Mouse (Mus musculus) CD4-positive, CD25-positive, alpha-beta regulatory T cell, adult 4 months (primary cell): ENCODE measurements around the gene Cytl1. TPM values are rescaled to one million over a fixed set of nuclear protein-coding genes. Genes with fewer than 3 reads are reported as not detected.

ENCODE experiments used
- ATAC-seq: one replicate; pipeline ENCODE4 v1.8.0; 2017
- polyA plus RNA-seq, 2 experiments: library from polyadenylated mRNA; unstranded; fragments of 100-300 nt; shearing (Covaris generic); gene quantifications; one replicate each; pipeline ENCODE4 v1.2.1; 2017

Gene Cytl1
- polyA plus RNA-seq, 2 experiments from 2014 or later, result not detected

DNA sequence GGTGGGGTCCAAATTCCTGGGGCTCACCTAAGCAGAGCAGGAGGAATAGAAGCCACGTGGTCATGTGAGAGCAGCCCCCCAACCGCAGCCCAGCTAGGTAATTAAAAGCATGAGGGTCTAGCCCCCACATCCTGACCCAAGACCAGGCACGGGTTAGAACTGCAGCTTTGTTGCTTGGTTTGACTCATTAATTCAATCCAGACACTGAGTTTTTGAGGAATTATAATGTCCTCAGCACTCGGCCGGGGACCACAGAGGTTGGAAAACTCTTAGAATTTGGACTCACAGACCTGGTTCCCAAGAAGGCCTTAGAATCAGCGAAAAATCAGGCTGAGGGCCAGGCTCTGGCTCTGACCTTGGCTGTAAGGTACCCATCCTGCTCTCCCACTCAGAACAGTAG, 35.6 kb downstream of the Cytl1 start:
- ATAC-seq, result no peak

DNA sequence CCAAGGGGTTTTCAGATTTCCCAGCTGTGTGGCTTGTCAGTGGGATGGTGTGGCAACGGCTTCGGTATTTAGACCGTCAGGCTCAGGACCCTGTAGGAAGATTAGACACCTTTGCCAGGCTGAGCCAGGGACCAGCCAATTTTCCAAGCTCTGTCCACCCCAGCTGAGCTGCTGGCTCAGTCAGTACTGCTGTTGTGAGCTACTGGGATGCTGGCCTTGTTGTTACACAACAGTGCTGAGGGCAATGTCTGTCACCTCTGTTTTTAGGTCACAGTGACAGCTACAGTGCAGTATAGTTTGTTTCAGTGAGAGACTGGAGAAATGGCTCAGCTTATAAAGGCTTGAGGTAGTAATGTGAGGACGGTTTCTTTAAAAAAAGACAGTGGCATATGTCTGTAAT, 38.7 kb downstream of the Cytl1 start:
- ATAC-seq, result no peak

DNA sequence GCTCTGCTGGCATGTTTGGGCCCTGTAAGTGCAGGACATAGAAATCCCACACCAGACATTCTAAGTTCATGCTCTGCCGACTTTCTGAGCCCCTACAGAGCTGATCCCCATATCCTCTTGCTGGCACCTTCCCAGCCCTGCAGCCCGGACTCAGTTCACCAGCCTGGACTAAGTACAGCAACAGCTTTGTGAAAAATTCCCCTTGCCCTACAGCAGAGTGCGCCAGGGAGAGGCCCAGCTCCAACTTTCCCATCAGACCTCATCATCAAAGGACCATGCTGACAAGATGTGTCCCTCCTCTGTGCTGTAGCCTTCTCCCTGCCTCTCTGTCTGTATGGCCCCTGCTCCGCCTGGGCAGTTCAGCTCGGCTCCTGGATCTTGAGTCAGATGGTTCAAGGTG, 40.4 kb downstream of the Cytl1 start:
- no peak for ATAC-seq

DNA sequence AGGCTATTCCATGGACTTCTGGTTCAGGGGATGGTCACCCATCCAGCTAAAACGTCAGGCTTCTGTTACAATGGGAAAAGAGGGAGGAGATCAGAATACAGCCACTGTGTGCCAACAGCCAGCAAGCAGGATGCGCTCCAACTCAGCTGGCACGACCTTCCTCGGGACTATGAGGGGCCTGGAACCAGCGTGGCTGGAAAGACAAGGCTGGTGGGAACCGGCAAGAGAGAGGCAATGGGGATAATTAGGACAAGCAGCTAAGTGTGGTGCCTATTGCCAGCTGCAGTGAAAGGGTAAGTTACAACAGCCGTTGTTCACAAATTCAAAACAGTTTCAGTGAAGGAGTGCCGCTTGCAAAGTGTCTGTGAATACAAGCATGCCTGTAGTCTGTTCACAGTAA, 48.0 kb downstream of the Cytl1 start:
- no peak for ATAC-seq

DNA sequence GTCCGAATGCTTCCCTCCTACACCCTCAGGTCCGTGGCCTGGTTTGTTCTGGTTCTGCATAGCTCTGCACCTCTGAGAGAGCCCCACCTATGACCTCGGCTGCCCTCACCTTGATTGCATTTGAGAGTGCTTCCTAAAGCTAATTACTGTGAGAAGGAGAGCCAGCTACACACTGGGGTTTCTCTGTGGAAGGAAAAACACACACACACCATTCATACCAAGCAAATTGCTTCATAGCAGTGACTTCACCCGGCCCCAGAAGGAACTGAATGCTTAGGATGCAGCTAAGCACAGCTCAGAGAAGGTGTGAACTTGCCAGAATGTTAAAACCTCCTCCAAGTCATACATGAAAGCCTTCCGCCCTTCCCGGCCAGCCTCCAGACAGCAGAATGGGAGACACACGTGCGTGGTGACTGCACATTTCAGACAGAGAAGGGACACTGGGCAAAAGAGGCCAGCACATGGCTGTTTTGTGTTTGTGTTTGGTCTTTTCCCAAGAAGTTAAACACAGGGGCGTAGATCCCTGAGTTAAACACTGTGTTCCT, 49.6 kb downstream of the Cytl1 start:
- no peak for ATAC-seq

Other genes starting within 250 kb of the Cytl1 start
- gene Stk32b, start 18.3 kb upstream of the Cytl1 start, polyA plus RNA-seq, result not detected
- gene Msx1, start 89.1 kb downstream of the Cytl1 start, polyA plus RNA-seq, result not detected